Mouse (Mus musculus): ENCODE results near the gene Cpe. TPM values are rescaled to one million over a fixed set of nuclear protein-coding genes. Genes with fewer than 3 reads are reported as not detected.

Cpe gene
- polyA plus RNA-seq, 1 experiment from 2014 or later, result 198 TPM

- no peak overlapping the region for H3K27ac ChIP-seq (ENCODE audit: poor library complexity, severe bottlenecking)
- 33% methylated on average over 5 of the region's 5 CpGs for WGBS
- ATAC-seq (ENCODE audit: insufficient number of reproducible peaks, low FRiP score), result no peak
- H3K27me3 ChIP-seq (replicated peaks), result no peaks in the 10 kb centered on the region
- H3K36me3 ChIP-seq, result no peaks in the 10 kb centered on the region
- no peak overlapping the region for H3K9ac ChIP-seq
- no peak overlapping the region for H3K4me2 ChIP-seq
- no peaks in the 10 kb centered on the region for H3K9me3 ChIP-seq (replicated peaks)
- no peak overlapping the region for H3K4me3 ChIP-seq
- 0 out of 2 replicates have a peak, but pooled peaks cover 4% of the 10 kb centered on the region for H3K4me1 ChIP-seq (replicated peaks)
Observed at GRCm38 (mm10) chr8:64548054-64548850, 144.6 kb downstream of the Cpe start.

- Histone ChIP-seq H3K9me3 (replicated peaks) (no peaks in the 10 kb centered on the region), H3K36me3 (no peaks in the 10 kb centered on the region), H3K9ac (no peak overlapping the region), H3K4me3 (no peak overlapping the region), H3K27me3 (replicated peaks) (no peaks in the 10 kb centered on the region), H3K4me2 (no peak overlapping the region), H3K4me1 (replicated peaks) (0 out of 2 replicates have a peak, but pooled peaks cover 4% of the 10 kb centered on the region), H3K27ac (ENCODE audit: poor library complexity, severe bottlenecking) (no peak overlapping the region)
- WGBS, result 88% methylated on average over 7 of the region's 7 CpGs
- ATAC-seq (ENCODE audit: insufficient number of reproducible peaks, low FRiP score), result no peak
Observed at GRCm38 (mm10) chr8:64543441-64543840, 149.4 kb downstream of the Cpe start.

Other genes with a start within 250 kb of the Cpe start
- gene Msmo1, start 40.7 kb upstream of the Cpe start, polyA plus RNA-seq (2016; fragmentation: Nextera tagmentation; extraction: Ambion mirVana), result 64.6 and 65.9 TPM in 2 replicates
- 16.1 and 17.5 TPM in 2 replicates for gene Klhl2, start 157.0 kb upstream of the Cpe start, polyA plus RNA-seq (2016; fragmentation: Nextera tagmentation; extraction: Ambion mirVana)

Data from heart, embryonic 12.5 days (tissue).